Mouse (Mus musculus): ENCODE measurements around the gene Cul5.
A peak's percentile ranks its signal among the peaks of the same experiment; 100 is the strongest.

The Cul5 gene

DNA sequence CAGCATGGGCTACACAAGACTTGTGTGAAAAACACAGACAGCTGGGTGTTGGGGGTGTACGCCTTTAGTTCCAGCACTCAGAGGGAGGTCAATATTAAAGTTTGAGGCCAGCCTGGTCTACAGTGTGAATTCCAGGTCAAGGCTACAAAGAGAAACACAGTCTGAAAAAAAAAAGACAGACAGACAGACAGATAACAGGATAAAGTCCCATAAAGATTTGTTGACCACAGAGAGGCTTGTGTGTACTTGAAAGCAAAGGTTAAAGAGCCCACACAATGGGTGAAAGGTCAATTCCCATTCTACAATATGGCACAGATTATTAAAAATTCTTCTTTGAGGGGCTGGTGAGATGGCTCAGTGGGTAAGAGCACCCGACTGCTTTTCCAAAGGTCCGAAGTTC is 62.6 kb downstream of the Cul5 start:
- no peak for DNase-seq (ENCODE audit: low spot score in 2 of 2)

DNA sequence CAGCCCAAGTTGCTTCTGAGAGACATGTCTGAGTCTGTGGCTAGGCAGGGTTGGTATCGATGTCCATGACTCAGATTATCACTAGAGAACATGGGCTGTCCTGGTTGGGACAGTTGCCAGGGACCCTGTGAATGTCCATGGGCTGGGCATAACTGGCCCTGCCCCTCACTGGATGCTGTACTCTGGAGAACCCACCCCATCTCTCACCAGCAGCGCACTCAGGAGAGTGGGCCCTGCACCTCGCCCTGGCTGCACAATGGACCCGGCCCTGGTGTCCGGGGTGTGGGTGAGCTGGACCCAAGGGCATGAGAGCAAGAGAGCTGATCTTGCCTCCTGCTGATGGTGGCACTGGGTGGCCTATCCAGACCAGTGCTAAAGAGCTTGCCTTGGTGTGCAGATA is 64.9 kb downstream of the Cul5 start:
- no peak for DNase-seq (ENCODE audit: low spot score in 2 of 2)

DNA sequence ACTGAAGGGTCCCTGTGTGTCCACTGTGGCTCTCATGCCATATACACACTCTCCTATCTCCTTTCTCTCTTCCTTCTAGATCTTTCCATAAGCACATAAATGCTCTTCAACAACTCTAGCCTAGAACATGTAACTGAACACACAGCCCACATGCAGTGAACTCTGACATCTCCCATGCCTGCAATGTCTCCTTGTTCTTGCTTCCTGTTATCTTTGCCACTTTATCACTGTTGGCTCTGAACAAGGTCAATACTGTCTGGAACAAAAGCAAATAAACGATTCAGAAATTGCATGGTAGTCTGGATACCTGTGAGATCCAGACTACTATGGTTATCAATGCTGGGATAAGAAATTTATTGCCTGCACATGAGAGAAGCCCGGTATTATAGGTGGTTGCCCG is 66.0 kb downstream of the Cul5 start:
- no peak for DNase-seq (ENCODE audit: low spot score in 2 of 2)

DNA sequence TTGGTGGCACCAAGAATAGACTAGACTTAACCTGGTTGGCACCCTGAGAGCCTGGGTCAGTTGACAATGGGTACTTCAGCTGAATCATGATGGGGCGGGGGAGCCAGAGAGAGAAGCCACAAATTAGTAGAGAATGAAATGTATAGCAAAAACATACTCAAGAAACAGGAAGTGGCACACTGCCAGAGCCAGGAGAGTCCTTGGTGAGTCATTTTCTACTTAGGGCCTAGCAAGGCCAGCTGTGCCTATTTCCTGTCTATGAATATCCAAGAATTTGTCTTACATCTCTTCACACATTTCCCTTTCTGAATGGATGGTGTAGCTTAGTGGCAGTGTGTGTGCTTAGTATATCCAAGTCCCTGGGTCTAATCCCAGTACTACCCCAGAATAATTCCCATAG is 66.4 kb downstream of the Cul5 start:
- peak; percentile 30 to 38 for DNase-seq (ENCODE audit: low spot score in 2 of 2)

DNA sequence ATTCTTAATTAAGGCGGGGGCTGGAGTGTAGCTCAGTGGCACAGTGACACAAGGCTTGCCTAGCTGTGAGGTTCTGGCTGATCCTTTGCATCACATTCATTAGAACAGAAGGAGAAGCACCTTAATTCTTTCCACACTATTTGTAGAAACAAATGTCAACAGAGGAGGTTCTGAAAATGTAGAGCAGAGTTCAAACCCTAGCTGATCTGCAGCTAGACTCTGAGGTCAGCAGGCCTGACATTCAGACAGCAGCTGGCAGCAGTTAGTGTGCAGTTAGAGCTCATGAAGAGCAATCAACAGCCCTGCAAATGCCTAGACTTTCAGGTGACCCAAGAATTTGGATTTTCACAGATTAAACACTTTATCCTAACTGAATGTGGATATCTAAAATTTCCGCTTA is 68.3 kb downstream of the Cul5 start:
- no peak for DNase-seq (ENCODE audit: low spot score in 2 of 2)

DNA sequence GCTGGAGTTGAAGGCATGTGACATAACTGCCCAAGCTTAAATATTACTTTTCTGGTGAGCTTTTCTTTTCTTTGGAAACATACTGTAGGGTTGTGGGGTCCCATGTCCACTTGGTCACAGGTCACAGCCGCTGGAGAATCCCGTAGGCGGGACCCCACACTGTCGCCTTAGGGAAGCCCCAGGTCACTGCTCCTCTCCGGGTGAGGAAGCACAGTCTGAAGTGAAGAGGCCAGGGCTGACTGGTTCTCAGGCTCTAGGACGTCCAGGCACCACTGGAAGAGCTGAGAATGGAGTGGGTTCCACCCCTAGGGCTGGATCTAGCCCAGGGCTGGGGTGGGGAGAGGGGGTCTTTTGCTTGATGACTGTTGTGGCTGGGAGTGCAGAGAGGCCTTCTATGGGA is 71.2 kb downstream of the Cul5 start:
- DNase-seq (ENCODE audit: low spot score in 2 of 2) = no peak

DNA sequence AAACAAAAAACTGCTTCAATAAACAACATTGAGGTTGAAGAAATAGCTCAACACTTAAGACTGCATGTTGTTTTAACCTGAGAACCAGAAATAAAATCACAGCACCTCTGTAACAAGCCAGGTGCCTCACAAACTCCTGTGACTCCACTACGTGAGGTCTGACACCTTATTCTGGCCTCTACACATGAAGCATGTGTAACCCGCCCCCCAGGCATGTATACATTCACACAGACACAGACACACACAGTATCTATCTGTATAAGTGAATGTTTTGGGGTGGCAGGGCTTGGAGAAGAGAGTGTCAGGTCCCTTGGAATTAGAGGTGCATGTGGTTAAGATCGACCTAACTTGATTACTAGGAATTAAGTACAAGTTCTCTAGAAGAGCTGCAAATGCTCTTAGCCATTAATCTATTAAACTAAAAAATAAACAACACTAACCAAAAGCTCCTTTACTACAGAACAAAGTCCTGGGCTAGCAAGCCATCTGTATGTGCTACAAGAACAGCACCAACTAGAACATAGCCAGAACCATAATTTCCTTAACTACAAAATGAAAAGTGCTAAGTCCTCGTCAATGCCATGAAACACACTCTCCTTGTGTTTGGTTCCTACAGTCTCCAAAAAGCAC is 72.7 kb downstream of the Cul5 start:
- no peak for DNase-seq (ENCODE audit: low spot score in 2 of 2)

DNA sequence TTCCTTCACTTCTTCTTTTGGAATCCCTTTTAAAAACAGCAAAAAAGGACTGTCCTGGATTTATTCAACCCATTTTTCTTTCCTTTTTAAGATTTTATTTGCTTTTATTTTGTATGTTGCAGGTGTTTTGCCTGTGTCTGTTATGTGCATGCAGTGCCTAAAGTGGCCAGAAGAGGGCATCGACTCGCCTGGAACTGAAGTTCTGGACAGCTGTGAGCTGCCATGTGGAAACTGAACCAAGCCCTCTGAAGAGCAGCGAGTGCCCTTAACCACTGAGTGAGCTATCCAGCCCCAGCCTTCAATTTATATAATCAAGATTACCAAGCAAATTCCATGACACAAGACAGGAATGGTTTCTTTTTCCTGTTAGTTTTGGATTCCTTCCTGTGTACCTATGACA is 75.0 kb downstream of the Cul5 start:
- peak; percentile 62 to 74 for DNase-seq (ENCODE audit: low spot score in 2 of 2)

DNA sequence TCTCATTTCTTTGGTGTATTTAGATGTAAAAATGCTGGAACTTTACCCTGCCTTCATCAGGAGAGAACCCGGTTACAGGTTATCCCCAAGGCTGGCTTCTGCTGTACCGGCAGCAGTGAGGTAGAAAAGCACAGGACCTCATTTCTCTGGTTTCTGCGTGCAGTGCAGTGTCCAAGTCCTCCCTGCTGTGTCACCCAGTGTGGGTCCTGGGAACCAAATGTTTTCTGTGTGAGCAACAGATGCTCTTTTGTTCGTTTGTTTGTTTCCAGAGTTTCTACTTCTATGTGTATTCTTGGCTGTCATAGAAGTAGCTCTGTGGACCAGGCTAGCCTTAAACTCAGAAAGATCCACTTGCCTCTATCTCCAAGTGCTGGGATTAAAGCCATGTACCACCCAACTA is 87.9 kb downstream of the Cul5 start:
- no peak for DNase-seq (ENCODE audit: low spot score in 2 of 2)

DNA sequence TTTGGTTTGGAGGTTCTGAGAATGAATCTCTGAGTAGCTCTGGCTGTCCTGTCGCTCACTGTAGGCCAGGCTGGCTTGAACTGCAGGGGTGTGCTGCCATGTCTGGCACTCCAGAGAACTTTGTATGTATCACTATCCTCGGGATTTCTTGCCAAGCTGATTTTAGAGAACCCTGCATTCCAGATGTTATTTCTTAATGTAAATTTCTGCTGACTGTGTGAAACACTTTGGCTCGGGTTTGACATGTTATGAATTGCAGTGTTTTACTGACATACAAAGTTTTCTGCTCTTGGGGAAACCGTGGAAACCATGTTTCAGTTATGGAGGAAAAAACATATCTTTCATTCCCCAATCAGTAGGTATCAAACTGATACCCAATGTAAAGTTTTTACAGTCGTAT is 94.1 kb downstream of the Cul5 start:
- no peak for DNase-seq (ENCODE audit: low spot score in 2 of 2)

DNA sequence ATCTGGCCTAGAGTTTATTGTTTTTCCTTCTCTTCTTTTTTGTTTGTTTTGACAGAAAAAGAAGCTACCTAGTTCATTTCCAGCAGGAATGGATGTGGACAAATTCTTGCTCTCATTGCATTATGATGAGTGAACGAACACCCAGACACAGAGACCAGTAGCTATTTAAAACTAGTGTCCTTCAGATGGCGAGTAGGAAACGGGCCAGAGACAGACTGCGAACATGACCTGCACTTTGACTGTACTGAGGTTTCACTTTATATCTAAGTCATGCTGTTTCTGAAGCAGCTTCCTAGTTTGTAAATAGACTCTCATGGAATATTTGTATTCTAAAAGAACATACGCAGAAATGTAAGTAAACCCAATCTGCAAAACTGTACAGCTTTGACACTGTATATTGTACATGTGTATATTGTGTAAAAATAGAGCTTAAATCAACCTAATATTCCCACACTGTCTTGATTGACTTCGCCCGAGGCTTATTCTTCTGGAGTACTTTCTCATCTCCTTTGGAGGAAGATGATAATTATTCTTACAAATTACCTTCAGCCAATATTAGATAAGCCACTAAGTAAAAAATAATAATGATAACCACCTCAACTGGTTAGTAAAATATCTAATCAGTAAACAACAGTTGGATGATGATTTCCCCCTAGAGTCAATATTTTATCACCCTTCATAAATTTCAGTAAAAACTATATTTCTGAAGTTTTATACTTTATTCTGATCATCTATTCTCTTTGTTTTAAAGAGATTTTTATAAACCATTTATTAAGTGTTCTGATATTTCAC is 97.1 kb downstream of the Cul5 start:
- no peak for DNase-seq (ENCODE audit: low spot score in 2 of 2)

DNA sequence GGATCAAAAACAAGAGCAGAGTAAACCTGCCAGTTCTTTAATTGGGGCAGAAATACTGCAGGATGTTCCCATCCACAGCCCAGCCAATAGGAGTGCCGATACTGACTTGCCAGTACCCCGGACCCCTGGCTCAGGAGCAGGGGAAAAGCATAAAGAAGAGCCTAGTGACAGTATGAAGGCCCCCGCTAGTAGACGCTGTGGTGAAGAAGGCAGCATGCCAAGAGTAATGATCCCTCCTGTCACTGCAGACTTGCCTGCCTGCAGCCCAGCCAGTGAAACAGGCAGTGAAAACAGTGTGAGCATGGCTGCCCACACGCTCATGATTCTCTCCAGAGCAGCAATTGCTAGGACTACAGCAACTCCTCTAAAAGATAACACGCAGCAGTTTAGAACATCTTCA is 99.2 kb downstream of the Cul5 start:
- DNase-seq (ENCODE audit: low spot score in 2 of 2) = no peak

All from natural killer cell, adult 2 months (primary cell).